In the genomic region with DNA sequence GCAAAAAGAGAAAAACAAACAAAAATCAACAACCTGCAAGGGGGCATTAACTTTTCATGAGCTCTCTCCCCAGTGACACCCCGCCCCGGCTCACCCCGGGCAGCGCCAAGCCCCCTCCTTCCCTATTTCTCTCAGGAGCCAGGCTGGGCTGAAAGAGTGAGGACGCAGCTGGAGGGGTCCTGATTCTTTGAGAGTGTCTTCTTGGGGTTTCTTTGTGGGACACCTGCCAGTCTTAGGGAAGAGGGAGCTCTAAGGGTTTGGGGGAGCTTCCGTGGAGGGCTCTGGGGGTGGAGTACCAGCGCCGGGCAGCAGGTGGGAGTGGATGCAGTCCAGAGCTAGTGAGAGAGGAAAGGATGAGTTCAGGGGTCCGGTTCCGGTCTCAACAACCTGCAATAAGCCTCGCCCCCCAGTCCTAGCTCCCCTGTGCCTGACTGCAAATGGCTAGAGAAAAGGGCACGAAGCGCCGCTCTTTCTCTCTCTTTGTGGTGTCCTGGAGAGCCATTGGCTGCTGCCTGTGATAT, we compare ENCODE assay signal across 13 mouse cellular contexts. TPM values are rescaled to one million over a fixed set of nuclear protein-coding genes. Genes with fewer than 3 reads are reported as not detected.
DNase-seq lines count a peak whose midpoint lies in the region; ATAC-seq lines count a peak whose summit lies in the region.
"Had no signal": no experiment of that assay in that cellular context is flagged by ENCODE, and none has a peak within 500 bp of the region (broad histone marks: within the 10 kb centered on the region; RNA-seq: fewer than 3 reads in every experiment).

No protein-coding gene starts in this region.

- no peak overlapping the region for H3K9ac ChIP-seq in intestine, embryonic 15.5 days
- no peak overlapping the region for H3K9ac ChIP-seq in intestine, embryonic 16.5 days (ENCODE audit: low read depth, low read length)
- H3K9ac ChIP-seq in embryonic facial prominence, embryonic 12.5 days, result no peak overlapping the region
- H3K9ac ChIP-seq in hindbrain, embryonic 13.5 days, result peak overlapping the region; percentile 49
- H3K9ac ChIP-seq in midbrain, embryonic 16.5 days (ENCODE audit: low read depth, low read length), result peak overlapping the region; percentile 51; the same call in 1 of the 2 replicates

- no peaks in the 10 kb centered on the region for H3K36me3 ChIP-seq in intestine, embryonic 15.5 days
- H3K36me3 ChIP-seq in intestine, embryonic 16.5 days (ENCODE audit: control insufficient read depth, insufficient read depth, low read length), result no peaks in the 10 kb centered on the region
- H3K36me3 ChIP-seq in embryonic facial prominence, embryonic 12.5 days, result no peaks in the 10 kb centered on the region
- no peaks in the 10 kb centered on the region for H3K36me3 ChIP-seq in hindbrain, embryonic 13.5 days
- H3K36me3 ChIP-seq in midbrain, embryonic 16.5 days (ENCODE audit: control insufficient read depth, insufficient read depth, low read length), result no peaks in the 10 kb centered on the region

- no peak for ATAC-seq in intestine, embryonic 15.5 days
- no peak for ATAC-seq in intestine, embryonic 16.5 days
- 0 out of 2 replicates have a peak, but pooled peaks have one; percentile 11 for ATAC-seq in embryonic facial prominence, embryonic 12.5 days (ENCODE audit: insufficient number of reproducible peaks, insufficient read depth, low FRiP score, low TSS enrichment)
- no peak for ATAC-seq in hindbrain, embryonic 13.5 days (ENCODE audit: low FRiP score)
- ATAC-seq in midbrain, embryonic 16.5 days, result no peak; the same call in 1 of the 2 replicates
- ATAC-seq: activated CD4-positive, CD25-positive, alpha-beta regulatory T cell, adult 4 months had no signal

- no peak overlapping the region; the same call in 1 of the 2 replicates for H3K4me3 ChIP-seq in intestine, embryonic 15.5 days (replicated peaks)
- H3K4me3 ChIP-seq in intestine, embryonic 16.5 days (ENCODE audit: low read length), result no peak overlapping the region
- H3K4me3 ChIP-seq in embryonic facial prominence, embryonic 12.5 days, result peak overlapping the region; percentile 10; the same call in 1 of the 2 replicates
- H3K4me3 ChIP-seq in hindbrain, embryonic 13.5 days, result peak overlapping the region; percentile 22
- no peak overlapping the region for H3K4me3 ChIP-seq in midbrain, embryonic 16.5 days (ENCODE audit: low read depth, low read length)

- no peaks in the 10 kb centered on the region for H3K9me3 ChIP-seq in intestine, embryonic 15.5 days
- no peaks in the 10 kb centered on the region for H3K9me3 ChIP-seq in intestine, embryonic 16.5 days (ENCODE audit: control insufficient read depth, low read length)
- no peaks in the 10 kb centered on the region for H3K9me3 ChIP-seq in embryonic facial prominence, embryonic 12.5 days
- no peaks in the 10 kb centered on the region for H3K9me3 ChIP-seq in hindbrain, embryonic 13.5 days
- no peaks in the 10 kb centered on the region for H3K9me3 ChIP-seq in midbrain, embryonic 16.5 days (replicated peaks; ENCODE audit: control insufficient read depth, low read length, poor library complexity, severe bottlenecking)

- no peak for DNase-seq in ovary, postnatal 10 days (ENCODE audit: low spot score)
- no peak for DNase-seq in kidney, adult 18-20 months
- no peak for DNase-seq in left cerebral cortex, adult 11 months (ENCODE audit: low spot score)
- DNase-seq: cerebellum, adult 11-12 months; kidney, adult 11 months; right cerebral cortex, postnatal 25 days; thymus, postnatal 36 days had no signal

- H3K4me2 ChIP-seq in intestine, embryonic 15.5 days (replicated peaks), result 0 out of 2 replicates have a peak overlapping the region, but pooled peaks have one; percentile 14
- H3K4me2 ChIP-seq in intestine, embryonic 16.5 days (ENCODE audit: low read depth, low read length), result no peak overlapping the region
- H3K4me2 ChIP-seq in embryonic facial prominence, embryonic 12.5 days (replicated peaks), result peak overlapping the region; percentile 32; the same call in 1 of the 2 replicates
- H3K4me2 ChIP-seq in hindbrain, embryonic 13.5 days, result peak overlapping the region; percentile 46
- peak overlapping the region; percentile 50 for H3K4me2 ChIP-seq in midbrain, embryonic 16.5 days (ENCODE audit: low read length)

- peaks cover 32% of the 10 kb centered on the region for H3K27me3 ChIP-seq in intestine, embryonic 15.5 days (replicated peaks)
- peaks cover 30% of the 10 kb centered on the region for H3K27me3 ChIP-seq in intestine, embryonic 16.5 days (replicated peaks; ENCODE audit: control insufficient read depth, insufficient read depth, low read length)
- peaks cover 59% of the 10 kb centered on the region for H3K27me3 ChIP-seq in embryonic facial prominence, embryonic 12.5 days
- peaks cover 66% of the 10 kb centered on the region for H3K27me3 ChIP-seq in hindbrain, embryonic 13.5 days
- H3K27me3 ChIP-seq in midbrain, embryonic 16.5 days (ENCODE audit: control insufficient read depth, insufficient read depth, low read depth, low read length), result 0 out of 2 replicates have a peak, but pooled peaks cover 2% of the 10 kb centered on the region

- peaks cover 17% of the 10 kb centered on the region for H3K4me1 ChIP-seq in intestine, embryonic 15.5 days (replicated peaks)
- 0 out of 2 replicates have a peak, but pooled peaks cover 4% of the 10 kb centered on the region for H3K4me1 ChIP-seq in intestine, embryonic 16.5 days (ENCODE audit: control insufficient read depth, insufficient read depth, low read length)
- H3K4me1 ChIP-seq in embryonic facial prominence, embryonic 12.5 days, result peaks cover 23% of the 10 kb centered on the region
- H3K4me1 ChIP-seq in hindbrain, embryonic 13.5 days (replicated peaks), result peaks cover 66% of the 10 kb centered on the region
- peaks cover 23% of the 10 kb centered on the region for H3K4me1 ChIP-seq in midbrain, embryonic 16.5 days (ENCODE audit: control insufficient read depth, insufficient read depth, low read length)

- 7% methylated on average over 14 of the region's 14 CpGs for WGBS in intestine, embryonic 15.5 days
- 7% methylated on average over 14 of the region's 14 CpGs for WGBS in intestine, embryonic 16.5 days
- 3% methylated on average over 14 of the region's 14 CpGs for WGBS in embryonic facial prominence, embryonic 12.5 days
- WGBS in hindbrain, embryonic 13.5 days, result 2% methylated on average over 14 of the region's 14 CpGs
- 1% methylated on average over 14 of the region's 14 CpGs for WGBS in midbrain, embryonic 16.5 days

- no peak overlapping the region for H3K27ac ChIP-seq in intestine, embryonic 15.5 days
- no peak overlapping the region for H3K27ac ChIP-seq in intestine, embryonic 16.5 days (ENCODE audit: low read length)
- H3K27ac ChIP-seq in embryonic facial prominence, embryonic 12.5 days, result no peak overlapping the region
- H3K27ac ChIP-seq in hindbrain, embryonic 13.5 days, result peak overlapping the region; percentile 52; the same call in 1 of the 2 replicates
- H3K27ac ChIP-seq in midbrain, embryonic 16.5 days (ENCODE audit: low read length), result no peak overlapping the region

RNA-seq across cellular contexts. Expression of gene Casz1, which starts 32.8 kb away (rescaled TPM):
- 4.4 and 6.0 TPM in 2 replicates for polyA plus RNA-seq in intestine, embryonic 15.5 days (2015; fragmentation: Nextera tagmentation; extraction: Ambion mirVana)
- polyA plus RNA-seq in intestine, embryonic 16.5 days (2015; fragmentation: Nextera tagmentation; extraction: Ambion mirVana), result 4.7 and 5.9 TPM in 2 replicates
- 4.5 and 4.6 TPM in 2 replicates for polyA plus RNA-seq in embryonic facial prominence, embryonic 12.5 days (2016; fragmentation: Nextera tagmentation; extraction: Ambion mirVana)
- 6.7 and 8.1 TPM in 2 replicates for polyA plus RNA-seq in hindbrain, embryonic 13.5 days (2015; fragmentation: Nextera tagmentation; extraction: Ambion mirVana)
- polyA plus RNA-seq in midbrain, embryonic 16.5 days (2015; fragmentation: Nextera tagmentation; extraction: Ambion mirVana), result 2.6 TPM in 2 replicates

Comparison
In these comparisons a context has a peak if more than half of its experiments do, and no peak if none do; other contexts are left out.
1. H3K4me3 ChIP-seq: peak in embryonic facial prominence, embryonic 12.5 days (single experiment) and hindbrain, embryonic 13.5 days (single experiment); none in intestine, embryonic 15.5 days (single experiment), intestine, embryonic 16.5 days (single experiment) and midbrain, embryonic 16.5 days (single experiment).
2. H3K9ac ChIP-seq: peak in hindbrain, embryonic 13.5 days (single experiment) and midbrain, embryonic 16.5 days (single experiment); none in intestine, embryonic 15.5 days (single experiment), intestine, embryonic 16.5 days (single experiment) and embryonic facial prominence, embryonic 12.5 days (single experiment).